Mouse (Mus musculus) urinary bladder, postnatal 10 days (tissue): ENCODE data around the gene Upb1.
"Not testable (repeated sequence)": the region's sequence is repeated elsewhere in the genome, so short reads cannot be mapped to it uniquely, and the experiment has no call there.

Source experiments
- DNase-seq: peaks from one replicate; pipeline ENCODE4 v3.0.0; 2022; ENCODE audit warnings: low spot score

Upb1 gene

DNA sequence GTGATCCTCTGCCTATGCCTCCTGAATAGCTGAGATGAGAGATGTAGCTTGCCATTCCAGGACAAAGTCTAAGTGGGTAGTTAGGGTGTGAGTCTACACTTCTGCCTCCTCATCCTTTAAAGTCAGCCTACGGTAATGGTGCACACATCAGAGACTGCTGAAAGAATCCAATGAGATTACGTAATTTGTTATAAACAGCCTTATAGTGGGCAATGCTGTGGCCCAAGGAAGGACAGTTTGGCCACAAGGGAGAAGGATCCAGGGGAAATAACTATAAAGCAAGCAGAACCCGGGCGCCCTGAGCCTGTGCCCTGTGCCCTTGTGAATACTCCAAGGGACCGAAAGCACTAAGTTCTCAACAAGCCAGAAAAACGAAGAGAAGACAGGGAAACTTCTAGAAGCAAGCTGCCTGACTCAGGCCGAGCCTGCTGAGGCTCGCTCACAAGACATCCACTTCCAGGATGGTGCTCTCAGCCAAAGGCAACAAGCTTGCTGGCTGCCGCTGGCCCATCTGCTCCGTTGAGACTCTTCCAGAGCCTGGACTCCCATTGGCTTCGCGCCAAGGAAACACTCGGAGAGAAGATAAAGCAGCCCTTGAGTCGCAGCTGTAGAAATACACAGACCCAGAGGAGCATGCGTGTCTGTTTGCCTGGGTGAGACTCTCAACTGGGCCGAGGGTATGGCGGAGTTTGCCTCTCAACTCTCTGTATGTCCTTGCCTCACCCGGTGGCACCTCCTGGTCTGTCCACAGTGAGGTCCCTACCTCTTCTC lies 55.3 kb downstream of the Upb1 start:
- not testable (repeated sequence) for DNase-seq

- DNase-seq, result no peak
Measured at GRCm38 (mm10) chr10:75457852-75458251, 56.9 kb downstream of the Upb1 start.

DNA sequence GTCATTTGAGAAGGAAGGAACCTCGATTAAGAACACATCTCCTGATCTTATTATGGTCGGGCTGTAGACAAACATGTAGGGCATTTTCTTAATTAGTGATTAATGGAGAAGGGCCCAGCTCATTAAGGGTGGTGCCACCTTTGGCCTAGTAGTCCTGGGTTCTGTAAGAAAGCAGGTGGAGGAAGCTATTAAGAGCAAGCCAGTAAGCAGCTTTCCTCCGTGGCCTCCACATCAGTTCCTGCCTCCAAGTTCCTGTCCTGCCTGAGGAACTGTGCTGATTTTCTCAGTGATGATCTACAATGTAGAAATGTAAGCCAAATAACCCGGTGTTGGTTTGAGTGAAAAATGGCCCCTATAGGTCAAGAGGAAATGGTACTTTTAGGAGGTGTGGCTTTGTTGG lies 57.4 kb downstream of the Upb1 start:
- no peak for DNase-seq

DNA sequence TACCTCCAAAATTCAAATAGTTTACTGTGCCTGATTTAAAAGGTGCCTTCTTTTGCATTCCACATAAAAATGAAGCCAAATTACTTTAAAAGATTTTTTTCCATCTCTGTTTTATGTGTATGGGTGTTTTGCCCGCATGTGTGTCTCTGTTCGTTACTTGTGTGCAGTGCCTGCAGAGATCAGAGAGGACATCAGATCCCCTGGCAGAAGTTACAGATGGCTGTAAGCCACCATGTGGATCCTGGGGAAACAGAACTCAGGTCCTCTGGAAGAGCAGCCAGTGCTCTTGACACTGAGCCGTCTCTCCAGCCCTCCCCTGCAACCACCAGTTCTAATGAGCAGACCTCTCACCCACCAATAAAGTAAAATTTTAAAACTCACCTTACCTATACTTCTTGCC lies 61.8 kb downstream of the Upb1 start:
- no peak for DNase-seq

DNA sequence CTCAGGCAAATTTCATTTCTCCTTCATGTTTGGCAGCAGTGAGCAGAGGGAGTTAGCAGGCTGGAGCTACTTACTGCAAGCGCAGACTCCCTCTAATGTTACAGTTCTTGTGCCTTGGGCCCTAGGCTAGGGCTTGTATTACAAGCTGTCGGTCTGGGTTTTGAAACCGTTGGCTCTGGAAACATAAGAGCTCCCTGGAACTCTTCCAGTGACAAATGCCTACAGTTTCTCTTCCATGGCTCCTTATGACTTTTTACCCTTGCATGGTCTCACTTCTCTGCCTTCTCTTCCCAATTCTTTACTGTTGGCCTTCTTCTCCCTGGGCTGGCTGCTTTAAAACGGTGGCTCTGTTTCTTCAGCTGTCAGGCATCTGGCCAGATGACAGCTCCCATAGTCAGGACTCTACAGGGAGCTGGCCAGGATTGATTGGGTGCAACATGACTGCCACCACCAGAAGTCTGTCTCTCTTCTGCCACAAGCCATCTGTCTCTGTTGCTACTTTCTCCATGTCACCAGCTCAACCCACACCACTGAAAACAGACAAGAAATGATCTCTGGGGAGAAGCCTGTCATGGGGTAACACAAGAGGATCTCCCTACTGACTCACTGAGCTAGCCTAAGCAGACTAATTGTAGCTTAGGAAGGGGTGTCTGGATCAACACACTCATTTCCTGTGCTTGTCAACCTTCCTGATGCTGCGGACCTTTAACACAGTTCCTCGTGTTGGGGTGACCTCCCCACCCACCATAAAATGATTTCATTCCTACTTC lies 65.1 kb downstream of the Upb1 start:
- DNase-seq, result no peak

DNA sequence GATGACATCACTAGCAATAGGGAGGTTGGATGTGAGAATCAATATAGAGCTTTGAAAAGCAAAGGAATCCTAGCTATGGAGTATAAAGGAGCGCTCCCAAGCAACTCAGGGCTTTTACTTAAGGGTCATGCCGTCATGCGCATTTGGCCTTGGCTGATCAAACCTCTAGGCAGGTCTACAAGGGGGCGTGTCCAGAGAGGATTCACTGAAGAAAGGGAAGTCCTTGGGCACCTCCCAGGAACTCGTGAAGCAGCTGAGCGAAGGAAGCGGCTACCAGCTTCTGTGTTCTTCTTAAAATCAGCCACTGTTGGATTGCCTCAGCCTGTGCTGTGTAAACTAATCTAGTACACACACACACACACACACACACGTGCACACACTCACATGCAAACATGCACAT lies 72.5 kb downstream of the Upb1 start:
- DNase-seq, result no peak

DNA sequence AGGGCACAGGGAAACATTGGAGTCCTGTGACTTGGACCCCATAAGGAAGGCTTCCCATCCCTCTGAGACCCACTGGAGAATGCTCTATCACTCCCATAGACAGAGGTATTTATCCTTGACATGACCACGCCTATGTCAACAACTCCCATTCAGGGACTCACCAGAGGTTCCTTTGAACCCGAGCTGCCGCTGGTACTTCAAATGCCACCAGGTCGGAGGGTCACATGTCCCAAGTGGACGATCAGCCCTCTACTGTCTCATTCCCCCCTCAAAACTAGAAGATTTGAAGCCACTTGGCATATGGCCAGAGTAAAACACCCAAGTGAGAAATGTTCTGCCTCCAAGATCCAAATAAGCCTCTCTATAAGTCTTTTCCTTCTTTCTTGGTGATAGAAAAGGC lies 73.7 kb downstream of the Upb1 start:
- no peak for DNase-seq

GRCm38 (mm10) chr10:75475139-75475850 lies 74.4 kb downstream of the Upb1 start:
- DNase-seq, result not testable (repeated sequence)

DNA sequence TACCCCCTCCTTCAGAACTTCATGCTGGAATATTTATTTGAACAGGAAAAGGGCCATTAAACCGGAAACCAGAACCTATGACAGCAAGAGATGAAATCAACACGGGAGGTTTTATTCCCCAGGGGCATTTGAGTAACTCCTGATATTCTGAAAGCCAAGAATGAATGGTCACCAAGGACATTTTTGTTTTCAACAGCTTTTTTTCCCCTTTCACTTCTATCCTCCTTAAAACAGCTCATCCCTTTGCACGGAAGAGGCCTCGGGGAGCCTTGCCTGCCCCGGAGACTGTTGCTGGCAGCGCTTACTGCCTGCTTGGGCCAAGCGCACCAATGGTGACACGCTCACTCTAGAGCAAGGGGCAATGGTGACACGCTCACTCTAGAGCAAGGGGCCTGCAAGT lies 76.1 kb downstream of the Upb1 start:
- DNase-seq, result no peak

GRCm38 (mm10) chr10:75479955-75480354 lies 79.0 kb downstream of the Upb1 start:
- no peak for DNase-seq

GRCm38 (mm10) chr10:75481703-75482102 lies 80.8 kb downstream of the Upb1 start:
- DNase-seq, result no peak

- no peak for DNase-seq
Measured at GRCm38 (mm10) chr10:75482271-75482670, 81.4 kb downstream of the Upb1 start.

DNA sequence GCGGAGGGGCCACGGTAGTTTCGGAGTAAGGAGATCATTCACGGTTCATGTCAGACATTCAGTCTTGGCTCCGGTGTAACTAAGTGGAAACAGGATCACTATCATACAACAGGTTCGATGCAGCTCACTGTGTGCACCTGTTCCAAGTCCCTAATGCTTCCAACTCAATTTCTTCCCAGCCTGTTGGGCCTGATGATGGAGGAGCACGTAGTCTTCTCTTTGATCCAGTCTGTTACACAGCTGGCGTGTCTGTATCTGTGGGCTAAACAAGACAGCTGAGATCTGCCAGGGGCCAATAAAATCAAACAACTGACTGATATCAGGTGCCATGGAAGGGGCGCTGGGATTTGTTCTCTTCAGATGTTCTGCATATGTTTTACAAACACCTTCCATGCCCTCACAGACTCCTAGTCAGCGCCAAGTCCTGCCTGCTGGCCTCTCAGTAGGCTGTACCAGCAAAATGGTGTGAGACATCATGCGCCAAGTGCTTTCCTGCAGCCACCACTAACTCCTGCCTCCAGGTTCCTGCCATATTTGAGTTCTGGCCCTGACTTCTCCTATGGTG lies 82.1 kb downstream of the Upb1 start:
- no peak for DNase-seq

DNA sequence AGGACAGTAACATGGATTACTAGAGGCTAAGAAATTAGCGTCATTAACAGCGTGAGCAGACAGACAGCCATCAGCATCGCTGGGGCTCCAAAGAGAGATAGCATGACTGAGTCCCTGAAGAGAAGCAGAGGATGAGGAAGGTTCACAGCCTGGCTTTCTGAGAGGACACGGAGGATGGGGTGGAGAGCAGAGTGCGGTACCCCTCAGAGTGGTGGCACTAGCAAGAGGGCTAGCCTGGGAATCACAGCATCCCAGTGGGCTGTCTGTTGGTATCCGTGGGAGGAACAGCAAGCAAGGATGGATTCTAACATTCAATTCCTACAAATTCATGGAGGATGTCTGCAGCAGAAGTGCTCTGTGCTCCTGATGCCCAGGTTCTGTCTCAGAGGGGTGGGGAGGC lies 83.2 kb downstream of the Upb1 start:
- DNase-seq, result no peak

DNA sequence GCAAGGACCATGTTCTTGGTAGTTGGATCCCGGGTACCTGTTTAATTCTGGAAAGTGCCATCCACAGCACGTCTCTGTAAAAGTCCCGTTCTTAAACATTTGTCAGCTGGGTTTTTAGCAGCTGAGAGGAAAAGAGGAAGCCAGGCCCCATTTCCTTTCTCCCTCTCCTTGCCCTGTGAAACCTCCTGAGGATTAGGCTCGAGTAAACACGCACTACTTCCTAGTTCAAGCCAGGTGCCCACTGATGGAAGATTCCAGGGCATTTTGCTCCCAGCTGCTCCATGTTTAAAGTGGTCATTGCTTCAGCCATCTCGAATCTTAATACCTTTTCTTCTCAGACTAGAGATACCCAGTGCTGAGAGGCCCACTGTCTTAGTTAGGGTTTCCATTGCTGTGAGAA lies 83.9 kb downstream of the Upb1 start:
- no peak for DNase-seq

GRCm38 (mm10) chr10:75486086-75486979 lies 85.4 kb downstream of the Upb1 start:
- DNase-seq, result peak; percentile 43

DNA sequence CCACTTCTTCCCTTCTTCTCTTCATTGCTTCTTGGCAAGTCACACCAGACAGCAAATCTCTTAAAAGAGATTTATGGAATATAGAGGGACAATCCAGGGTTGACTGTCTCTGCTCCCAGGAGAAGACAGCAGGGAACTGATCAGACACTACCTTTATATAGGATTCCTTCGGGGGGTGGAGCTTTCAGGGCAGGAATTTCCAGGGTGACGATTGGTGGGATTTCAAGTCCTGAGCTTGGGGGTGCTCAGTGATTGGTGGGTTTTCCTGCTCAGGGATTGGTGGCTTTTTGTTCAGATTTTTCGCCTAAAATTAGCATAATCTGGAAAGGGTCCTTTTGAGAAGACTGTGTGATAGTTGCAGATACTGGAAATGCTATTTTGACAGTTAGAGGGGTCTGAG lies 86.2 kb downstream of the Upb1 start:
- DNase-seq, result no peak

DNA sequence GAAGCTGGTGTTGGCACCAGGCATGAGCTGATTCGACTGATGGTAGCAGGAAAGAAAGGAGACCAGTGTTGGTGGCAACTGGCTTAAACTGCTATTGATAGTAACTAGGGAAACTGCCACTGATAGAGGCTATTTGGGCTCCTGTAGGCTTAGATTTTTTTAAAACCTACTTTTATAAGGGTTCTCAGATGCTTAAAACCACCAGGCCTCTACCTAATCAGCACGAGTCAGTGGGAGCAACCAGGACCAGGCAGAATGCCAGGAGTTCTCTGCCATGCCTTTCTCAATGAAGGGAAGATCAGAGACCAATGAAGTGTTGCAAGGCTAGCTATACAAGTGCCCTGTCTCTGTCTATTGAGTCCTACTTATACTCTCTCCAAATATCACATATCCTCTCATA lies 88.6 kb downstream of the Upb1 start:
- DNase-seq, result no peak

- DNase-seq, result no peak
Measured at GRCm38 (mm10) chr10:75490731-75491130, 89.8 kb downstream of the Upb1 start.
